Mouse (Mus musculus): ENCODE data around the gene Plcb1. TPM values are rescaled to one million over a fixed set of nuclear protein-coding genes. Genes with fewer than 3 reads are reported as not detected.

Gene Plcb1
- total RNA-seq, 2 experiments from 2014 or later, result 59.9 to 62.6 TPM

DNA sequence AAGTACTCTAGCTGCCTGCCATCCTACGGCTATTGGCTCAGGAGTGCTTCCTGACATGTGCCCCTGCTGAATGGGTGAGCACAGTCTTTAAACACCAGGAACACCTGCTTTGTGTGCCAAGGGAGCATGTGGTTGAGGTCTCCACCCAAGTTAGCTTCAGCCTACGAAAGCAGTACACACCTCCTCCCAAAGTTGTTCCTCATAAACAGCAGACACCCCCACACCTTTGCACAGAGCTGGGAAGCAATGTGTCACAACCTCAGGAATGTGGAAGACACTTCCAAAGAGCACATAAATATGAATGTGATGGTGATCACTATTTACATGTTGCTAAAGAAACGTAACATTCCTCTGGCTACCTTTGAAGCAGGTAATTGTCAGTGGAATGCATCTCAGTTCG is 389.7 kb downstream of the Plcb1 start:
- DNase-seq (ENCODE audit: low spot score in 2 of 2), result no peak

DNA sequence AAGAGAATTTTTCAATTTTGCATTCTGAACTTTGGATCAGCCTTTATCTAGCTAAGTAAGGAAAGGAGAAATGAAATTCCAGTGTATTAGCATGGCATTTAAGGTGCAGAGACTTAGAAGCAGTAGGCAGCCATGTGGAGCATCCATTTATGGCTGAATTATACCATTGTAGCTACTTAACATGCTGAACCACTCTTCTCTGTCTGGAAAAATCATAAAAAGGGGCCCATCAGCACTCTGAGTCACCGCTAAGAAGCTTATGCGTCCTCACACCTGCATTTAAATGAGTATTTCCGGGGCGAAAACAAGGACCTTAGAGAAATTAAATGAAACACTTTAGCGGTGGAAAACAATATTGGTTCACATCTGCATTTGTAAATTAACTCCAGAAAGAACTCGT is 401.8 kb downstream of the Plcb1 start:
- no peak for DNase-seq (ENCODE audit: low spot score in 2 of 2)

GRCm38 (mm10) chr2:135200830-135201229 is 415.0 kb downstream of the Plcb1 start:
- no peak for DNase-seq (ENCODE audit: low spot score in 2 of 2)

DNA sequence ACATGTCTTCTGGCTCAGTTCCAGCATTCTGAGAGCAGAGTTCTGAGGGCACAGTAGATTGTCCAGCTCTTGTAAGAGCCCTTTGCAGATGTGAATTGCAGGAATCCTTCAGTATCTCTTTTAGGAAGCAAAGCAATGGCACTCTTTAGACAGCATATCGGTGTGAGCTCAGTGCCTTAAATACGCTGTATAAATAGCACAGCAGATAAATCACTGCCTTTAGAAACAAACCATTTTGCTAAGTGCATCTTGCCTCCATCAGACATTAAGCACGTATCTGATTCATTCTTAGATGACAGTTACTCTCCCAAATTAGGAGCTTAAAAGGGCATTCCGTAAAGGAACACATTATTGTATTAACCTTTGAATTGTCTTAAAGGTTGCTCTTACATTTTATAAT is 416.5 kb downstream of the Plcb1 start:
- DNase-seq (ENCODE audit: low spot score in 2 of 2), result no peak

DNA sequence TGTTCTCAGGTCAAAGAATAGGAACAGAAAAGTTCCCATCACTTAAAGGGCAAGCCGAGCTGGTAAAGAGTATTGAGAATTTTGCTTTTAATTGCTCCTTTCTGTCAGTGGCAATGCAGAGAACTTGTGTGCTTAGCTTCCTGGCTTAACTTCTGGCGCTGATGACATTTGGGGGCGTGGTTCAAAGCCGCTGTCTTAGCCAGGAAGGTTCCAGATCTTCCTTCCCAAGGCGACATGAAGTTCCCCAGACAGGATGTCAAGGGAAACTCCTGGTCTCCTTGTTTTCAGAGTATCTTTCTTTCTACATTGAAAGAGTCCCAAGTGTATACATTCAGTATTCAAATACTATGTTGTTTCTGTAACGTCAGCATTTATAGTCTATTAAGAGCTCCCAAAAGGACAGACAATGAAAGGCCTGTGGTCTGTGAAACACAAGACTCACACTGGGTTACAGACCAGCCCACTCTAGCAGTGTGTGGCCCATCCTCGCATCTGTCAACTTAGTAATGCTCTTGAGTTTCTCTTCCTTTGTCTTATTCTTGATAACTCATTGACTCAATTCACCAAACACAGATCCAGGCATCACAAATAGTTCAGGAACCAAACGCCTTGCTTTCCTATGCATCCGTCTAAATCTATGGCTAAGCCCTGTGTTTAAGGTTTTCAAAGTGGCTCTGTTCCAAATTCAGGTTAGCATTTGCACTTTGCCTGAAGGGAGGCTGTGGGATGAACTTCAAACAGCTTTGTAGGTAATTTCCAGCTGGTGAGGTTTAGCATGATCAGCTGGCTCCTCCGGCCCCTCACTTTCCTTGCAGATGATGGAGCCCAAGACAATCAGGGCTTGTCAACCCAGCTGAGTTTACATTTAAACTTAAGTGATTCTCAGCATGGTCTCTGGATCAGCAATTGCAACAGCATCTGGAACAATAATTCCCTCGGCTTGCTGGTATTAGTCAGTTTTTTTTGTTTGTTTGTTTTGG is 418.6 kb downstream of the Plcb1 start:
- DNase-seq (ENCODE audit: low spot score in 2 of 2), result no peak

DNA sequence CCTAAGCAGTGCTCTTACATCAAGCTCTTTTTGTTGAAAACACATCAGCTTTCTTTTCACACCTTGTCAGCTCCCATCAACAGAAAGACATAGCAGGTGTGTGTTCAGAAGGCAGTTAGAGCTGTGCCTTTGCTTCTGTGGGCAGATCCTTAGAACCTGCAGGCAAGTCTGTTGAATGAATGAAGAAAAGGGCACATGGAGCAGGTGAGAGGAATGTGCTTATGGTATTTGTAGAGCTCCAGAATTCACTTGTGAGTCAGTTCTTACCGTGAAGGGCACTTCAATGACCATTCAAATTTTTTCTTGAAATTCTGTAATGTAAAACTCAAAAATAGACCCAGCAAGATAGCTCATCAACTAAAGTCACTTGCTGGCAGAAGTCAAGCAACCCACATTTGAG is 423.0 kb downstream of the Plcb1 start:
- DNase-seq (ENCODE audit: low spot score in 2 of 2), result no peak

GRCm38 (mm10) chr2:135214746-135215448 is 429.0 kb downstream of the Plcb1 start:
- DNase-seq (ENCODE audit: low spot score in 2 of 2), result no peak

GRCm38 (mm10) chr2:135219406-135219805 is 433.5 kb downstream of the Plcb1 start:
- DNase-seq (ENCODE audit: low spot score in 2 of 2), result no peak

DNA sequence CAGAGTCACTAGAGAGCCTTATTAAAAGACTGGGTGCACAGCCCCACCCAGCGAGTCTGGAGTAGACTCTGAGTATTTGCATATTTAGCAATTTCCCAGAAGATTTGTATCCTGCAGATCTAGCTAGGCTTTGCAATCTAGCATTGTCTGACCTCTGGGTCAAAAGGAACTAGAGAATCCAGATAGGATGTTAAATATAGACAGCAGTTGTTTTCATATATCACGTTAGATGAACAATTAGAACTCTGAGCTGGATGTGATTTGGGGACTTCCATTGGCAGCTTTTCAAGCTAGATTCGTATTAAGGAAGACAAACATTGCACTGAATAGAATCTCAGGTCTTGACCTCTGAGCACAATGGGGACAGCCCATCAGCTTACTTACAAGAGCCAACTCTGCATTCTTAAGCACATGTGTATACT is 439.7 kb downstream of the Plcb1 start:
- DNase-seq (ENCODE audit: low spot score in 2 of 2), result no peak

DNA sequence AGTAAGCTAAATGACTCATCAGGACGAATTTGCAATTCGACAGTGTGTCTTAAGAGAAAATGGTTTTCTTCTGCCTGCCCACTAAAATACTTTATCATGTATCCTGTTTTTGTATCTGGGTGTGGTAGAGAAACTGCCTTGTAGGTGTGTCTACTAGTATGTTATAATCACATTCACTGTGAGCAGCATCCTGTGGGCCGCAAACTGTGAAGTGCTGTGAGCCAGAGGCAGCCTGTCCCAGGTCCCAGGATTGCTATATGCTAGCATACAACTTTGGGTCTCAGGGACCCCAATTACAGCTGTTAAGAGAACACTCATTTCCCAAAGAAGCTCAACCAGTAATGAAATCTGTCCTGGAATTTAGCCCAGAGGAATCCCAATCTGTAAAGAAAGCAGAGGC is 444.4 kb downstream of the Plcb1 start:
- no peak for DNase-seq (ENCODE audit: low spot score in 2 of 2)

GRCm38 (mm10) chr2:135242662-135243316 is 456.9 kb downstream of the Plcb1 start:
- no peak for DNase-seq (ENCODE audit: low spot score in 2 of 2)

GRCm38 (mm10) chr2:135243764-135244163 is 457.9 kb downstream of the Plcb1 start:
- DNase-seq (ENCODE audit: low spot score in 2 of 2), result no peak

- DNase-seq (ENCODE audit: low spot score in 2 of 2), result no peak
These were observed 464.1 kb downstream of the Plcb1 start for GRCm38 (mm10) chr2:135249925-135250324.

DNA sequence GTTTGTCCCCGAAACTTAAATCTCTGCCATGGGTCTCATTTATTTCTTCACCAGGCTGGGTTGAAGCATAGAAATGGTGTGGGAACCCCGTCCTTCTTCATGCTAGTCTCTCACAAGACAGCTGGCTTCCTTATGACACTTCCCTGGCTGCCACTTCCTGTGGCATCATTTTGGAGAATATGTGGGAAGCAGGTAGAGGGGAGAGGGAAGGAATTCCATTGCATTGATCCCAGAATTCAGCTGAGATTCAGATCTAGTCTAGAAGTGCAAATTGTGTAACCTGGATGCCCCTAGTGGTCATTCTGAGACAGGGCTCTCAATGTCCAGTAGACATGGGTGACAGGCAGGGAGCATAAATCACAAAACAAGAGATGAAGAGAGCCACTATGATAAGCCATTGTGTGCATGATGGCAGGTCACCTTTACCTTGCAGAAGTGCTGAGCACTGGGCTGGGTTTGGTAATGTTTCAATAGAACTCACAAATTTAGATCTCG is 466.0 kb downstream of the Plcb1 start:
- DNase-seq (ENCODE audit: low spot score in 2 of 2), result no peak

- no peak for DNase-seq (ENCODE audit: low spot score in 2 of 2)
These were observed 473.3 kb downstream of the Plcb1 start for GRCm38 (mm10) chr2:135259136-135259535.

GRCm38 (mm10) chr2:135263943-135264342 is 478.1 kb downstream of the Plcb1 start:
- no peak for DNase-seq (ENCODE audit: low spot score in 2 of 2)

DNA sequence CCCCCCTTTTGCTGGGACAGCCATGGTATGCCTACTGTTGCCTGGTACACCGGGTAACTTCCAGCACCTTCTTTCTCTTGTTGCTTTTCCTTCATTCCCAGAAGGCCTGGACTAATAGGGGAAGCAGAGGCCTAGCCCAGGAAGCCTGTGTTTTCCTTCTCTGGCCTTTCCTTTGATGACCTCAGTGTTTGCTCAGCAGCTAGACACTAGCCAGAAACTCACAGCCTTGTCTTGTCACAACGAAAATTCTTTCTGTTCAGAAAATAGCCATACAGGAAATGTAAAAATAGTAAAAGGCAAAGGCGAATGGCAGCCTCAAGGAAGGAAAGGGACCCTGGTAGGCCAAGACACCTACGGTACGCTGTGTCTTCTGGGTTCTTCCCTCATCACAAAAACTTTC is 489.1 kb downstream of the Plcb1 start:
- DNase-seq (ENCODE audit: low spot score in 2 of 2), result no peak

DNA sequence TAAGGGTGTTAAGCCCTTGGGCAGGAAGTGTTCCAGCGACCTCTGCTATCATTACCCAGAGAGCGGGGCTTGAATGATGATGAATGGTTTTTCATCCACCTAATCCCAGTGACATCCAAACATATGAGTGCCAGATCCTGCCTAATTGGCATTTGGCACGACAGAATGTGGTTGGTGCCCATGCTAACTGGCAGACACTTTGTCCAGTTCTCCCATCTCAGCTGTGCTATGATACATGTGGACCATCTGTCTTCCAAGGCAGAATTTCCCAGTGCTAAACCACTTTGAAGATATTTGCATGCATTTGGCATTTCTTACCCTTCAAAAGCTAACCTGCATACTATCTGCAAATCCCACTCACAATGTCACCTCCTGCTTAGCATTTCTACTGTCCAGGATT is 492.6 kb downstream of the Plcb1 start:
- DNase-seq (ENCODE audit: low spot score in 2 of 2), result no peak

DNA sequence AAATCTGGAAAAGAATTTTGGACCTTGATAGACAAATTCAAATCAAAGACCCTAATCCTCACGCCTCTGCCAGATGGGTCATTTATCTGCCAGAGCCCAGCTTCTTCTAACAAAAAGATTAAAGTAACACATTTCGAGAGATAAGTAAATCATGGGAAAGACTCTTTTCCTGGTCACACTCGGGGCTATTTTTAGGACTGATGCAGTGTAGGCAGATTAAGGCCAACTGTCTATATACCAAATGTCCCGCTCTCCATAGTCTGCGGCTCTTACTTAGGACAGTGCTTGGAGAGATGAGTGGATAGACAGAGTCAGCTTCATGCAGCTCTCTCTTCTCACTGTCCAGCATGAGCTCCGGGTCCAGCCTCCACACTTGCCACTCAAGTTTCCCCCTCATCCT is 493.2 kb downstream of the Plcb1 start:
- no peak for DNase-seq (ENCODE audit: low spot score in 2 of 2)

- DNase-seq (ENCODE audit: low spot score in 2 of 2), result no peak
These were observed 497.9 kb downstream of the Plcb1 start for GRCm38 (mm10) chr2:135283783-135284182.

GRCm38 (mm10) chr2:135296184-135296769 is 510.4 kb downstream of the Plcb1 start:
- DNase-seq (ENCODE audit: low spot score in 2 of 2), result no peak
